Mouse (Mus musculus) liver, embryonic 14.5 days (tissue): Measurements from ENCODE around the gene Rnf166. TPM values are rescaled to one million over a fixed set of nuclear protein-coding genes. Genes with fewer than 3 reads are reported as not detected.

ENCODE experiments used
- ATAC-seq: fragments of 200-750 bp; cut with Nextera tagmentation; 2 replicates; pipeline ENCODE4 v1.8.0; 2017; ENCODE audit warnings: moderate number of reproducible peaks, mild to moderate bottlenecking, moderate library complexity; ENCODE audit not compliant: insufficient read depth
- DNase-seq, 3 experiments: peaks; one replicate each; pipeline ENCODE4 v3.0.0-alpha.2; 2012 to 2013; ENCODE audit warnings: low read depth in 3 of 3, low spot score in 3 of 3
- H3K27ac ChIP-seq: fragments of 300-500 bp; sonication (generic); 2 replicates; pipeline ENCODE4 v1.5.1; 2014; ENCODE audit warnings: moderate library complexity, mild to moderate bottlenecking, control low read depth, inconsistent platforms
- H3K27me3 ChIP-seq: fragments of 300-500 bp; sonication (generic); 2 replicates; pipeline ENCODE4 v1.6.1; 2014; ENCODE audit warnings: mild to moderate bottlenecking, low read length, moderate library complexity; ENCODE audit not compliant: control insufficient read depth, insufficient read depth
- H3K36me3 ChIP-seq: fragments of 300-500 bp; sonication (generic); replicated peaks from 2 replicates; pipeline ENCODE4 v1.6.1; 2014; ENCODE audit warnings: low read depth; ENCODE audit not compliant: control insufficient read depth, insufficient read depth
- H3K4me1 ChIP-seq, 2 experiments: fragments of 200-500 bp in 1 of 2; fragments of 300-500 bp in 1 of 2; sonication (generic) in 1 of 2; replicated peaks; 2 replicates each; pipeline ENCODE4 v1.6.1; 2012 to 2014; ENCODE audit warnings: antibody characterized with exemption in 1 of 2, inconsistent platforms in 1 of 2, low read length in 1 of 2; ENCODE audit not compliant: control insufficient read depth in 2 of 2, insufficient read depth in 2 of 2
- H3K4me2 ChIP-seq: fragments of 300-500 bp; sonication (generic); 2 replicates; pipeline ENCODE4 v1.6.1; 2014; ENCODE audit warnings: low read depth, mild to moderate bottlenecking, control low read depth, moderate library complexity
- H3K4me3 ChIP-seq, 2 experiments: fragments of 200-500 bp in 1 of 2; fragments of 300-500 bp in 1 of 2; sonication (generic) in 1 of 2; 2 replicates each; pipeline ENCODE4 v1.5.1; 2012 to 2014; ENCODE audit warnings: low read depth in 2 of 2, low read length in 2 of 2, mild to moderate bottlenecking in 2 of 2, control low read depth in 1 of 2, inconsistent platforms in 1 of 2, moderate library complexity in 1 of 2; ENCODE audit not compliant: insufficient read depth in 1 of 2
- H3K9ac ChIP-seq: fragments of 300-500 bp; sonication (generic); replicated peaks from 2 replicates; pipeline ENCODE4 v1.6.1; 2014; ENCODE audit warnings: mild to moderate bottlenecking, control low read depth, moderate library complexity
- H3K9me3 ChIP-seq: fragments of 300-500 bp; sonication (generic); 2 replicates; pipeline ENCODE4 v1.6.1; 2016; ENCODE audit warnings: low read length, mixed read lengths; ENCODE audit not compliant: control insufficient read depth
- CTCF ChIP-seq: IDR thresholded peaks from 2 replicates; pipeline ENCODE4 v1.5.1; 2016; ENCODE audit warnings: antibody characterized with exemption, low read depth, control low read depth
- EP300 ChIP-seq: IDR thresholded peaks from 2 replicates; pipeline ENCODE4 v1.6.1; 2016; ENCODE audit warnings: antibody characterized with exemption, low read depth
- WGBS: fragments of 180-500 bp; shearing (Covaris S2); extraction: QIAGEN DNeasy Blood & Tissue Kit; methylation state at CpG from one replicate; pipeline ENCODE4 v1.1.7; 2014; ENCODE audit not compliant: insufficient replicate concordance; 5-methylcytosine and 5-hydroxymethylcytosine counted together
- polyA plus RNA-seq, 2 experiments: library from polyadenylated mRNA; depleted of rRNA in 1 of 2; stranded (reverse) in 1 of 2; unstranded in 1 of 2; fragments of >200 nt; fragmentation: Nextera tagmentation in 1 of 2; extraction: Ambion mirVana in 1 of 2; gene quantifications; 2 replicates each; pipeline versions ENCODE4 v1.2.1 to v1.2.3; 2012 to 2014

Rnf166 gene
- polyA plus RNA-seq (2012; rRNA removed) (10.0 and 12.6 TPM in 2 replicates), polyA plus RNA-seq (2014; fragmentation: Nextera tagmentation; extraction: Ambion mirVana) (8.7 and 9.3 TPM in 2 replicates)

DNA sequence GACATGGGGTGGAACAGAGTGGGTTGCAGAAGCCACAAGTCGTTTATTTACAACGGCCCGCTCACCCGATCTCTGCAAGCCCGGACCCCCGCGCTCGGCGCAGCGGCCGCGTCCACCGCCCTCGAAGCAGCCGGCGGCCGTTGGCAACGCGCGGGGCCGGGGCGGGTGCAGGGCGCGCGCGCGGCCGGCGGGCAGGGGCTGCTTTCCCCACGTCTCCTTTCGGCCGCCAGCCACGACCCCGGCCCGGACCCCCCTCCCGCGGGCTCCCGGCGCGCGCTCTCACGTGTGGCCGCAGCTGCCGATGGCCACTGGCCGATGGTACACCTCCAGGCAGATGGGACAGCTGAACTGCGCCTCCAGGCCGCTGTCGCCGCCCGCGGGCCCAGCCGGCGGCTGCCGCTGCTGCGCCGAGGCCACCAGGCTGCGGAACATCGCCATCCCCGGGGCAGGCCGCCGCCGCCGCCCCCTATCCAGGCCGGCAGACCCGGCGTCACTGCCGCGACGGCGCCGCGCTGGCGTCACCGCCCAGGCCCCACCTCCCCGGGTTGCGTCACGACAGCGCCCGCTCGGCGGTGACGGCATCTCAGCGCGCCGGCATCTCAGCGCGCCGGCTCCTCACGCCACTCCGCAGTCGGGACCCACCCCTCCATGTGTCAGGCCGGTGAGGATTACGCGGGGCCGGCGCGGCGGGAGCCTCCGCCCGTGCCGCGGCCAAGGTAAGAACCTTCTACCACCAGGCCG lies at the start of gene Rnf166, which contains the start of gene Ctu2:
TSS of gene Rnf166 (minus strand) at position 485 of the 741 bp plus-strand sequence.
TSS of gene Ctu2 (plus strand) at position 564 of the 741 bp plus-strand sequence.
- no peaks in the 10 kb centered on the region for H3K27me3 ChIP-seq
- H3K4me1 ChIP-seq: peaks cover 2 to 5% of the 10 kb centered on the region in 2 experiments
- H3K9me3 ChIP-seq: no peaks in the 10 kb centered on the region
- H3K4me2 ChIP-seq: peak within 1 kb of the TSS; percentile 86
- ATAC-seq (peak; percentile 87), DNase-seq (peak; percentile 75 to 80 (median 78))
- TF ChIP-seq EP300 (no peak), CTCF (no peak)
- under 1% methylated on average over 102 of the region's 103 CpGs for WGBS
- H3K27ac ChIP-seq: peak within 1 kb of the TSS; percentile 32
- peaks cover 2% of the 10 kb centered on the region for H3K36me3 ChIP-seq
- peak within 1 kb of the TSS; percentile 88 to 94 for H3K4me3 ChIP-seq
- H3K9ac ChIP-seq: peak within 1 kb of the TSS; percentile 87

DNA sequence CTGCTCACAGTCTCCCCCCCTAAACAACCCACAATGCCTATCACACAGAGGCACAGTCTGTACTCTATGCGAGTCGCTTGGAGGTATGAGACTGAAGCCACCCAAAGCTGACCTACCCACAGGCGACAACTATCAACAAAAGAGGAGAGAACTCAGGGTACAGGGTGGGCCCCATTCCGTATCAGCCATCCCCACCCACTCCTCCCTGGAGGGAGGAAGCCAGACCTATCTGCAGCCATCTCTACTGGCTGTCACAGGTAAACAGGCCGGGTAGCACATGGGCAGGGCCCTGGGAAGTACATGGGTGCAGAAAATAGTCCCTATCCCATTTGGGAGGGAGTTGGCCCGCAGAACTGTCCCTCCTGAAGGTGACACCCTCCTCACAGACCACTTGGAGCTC lies 49.1 kb upstream of the Rnf166 start:
- peak overlapping the region in 1 of 2 experiments; percentile 3; a peak in 1 of 4 replicates for H3K4me3 ChIP-seq

DNA sequence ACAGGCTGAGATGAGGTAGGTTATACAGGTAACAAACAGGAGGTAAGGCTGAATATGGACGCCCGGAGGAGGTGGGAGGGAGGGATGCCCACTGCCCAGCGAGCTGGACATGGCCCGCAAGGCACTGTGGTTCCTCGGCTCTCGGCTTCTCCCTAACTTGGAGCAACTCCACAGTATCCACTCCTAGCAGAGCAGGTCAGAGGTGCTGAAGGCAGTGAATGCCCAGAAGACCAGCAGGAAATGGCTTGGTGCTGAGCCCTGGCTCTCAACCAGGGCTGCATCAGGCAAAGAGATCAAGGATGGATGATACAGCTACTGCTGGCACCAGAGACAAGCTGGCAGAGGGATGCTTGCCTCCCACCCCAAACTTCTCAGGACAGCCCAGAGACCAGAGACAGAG lies 48.6 kb upstream of the Rnf166 start:
- H3K27me3 ChIP-seq: no peaks in the 10 kb centered on the region
- DNase-seq: no peak
- H3K4me1 ChIP-seq: peaks cover 42 to 63% of the 10 kb centered on the region in 2 experiments
- TF ChIP-seq EP300 (no peak), CTCF (no peak)
- H3K9ac ChIP-seq: peak overlapping the region; percentile 33
- no peak overlapping the region for H3K4me3 ChIP-seq
- WGBS: 82% methylated on average over 6 of the region's 6 CpGs
- H3K36me3 ChIP-seq: no peaks in the 10 kb centered on the region
- no peaks in the 10 kb centered on the region for H3K9me3 ChIP-seq
- H3K4me2 ChIP-seq: peak overlapping the region; percentile 56
- ATAC-seq: 0 out of 2 replicates have a peak, but pooled peaks have one; percentile 1
- peak overlapping the region; percentile 68 for H3K27ac ChIP-seq

More for the DNA sequence above, 49.1 kb upstream of the Rnf166 start:
- no peaks in the 10 kb centered on the region for H3K9me3 ChIP-seq
- TF ChIP-seq CTCF (no peak), EP300 (peak; percentile 51; the same call in 1 of the 2 replicates)
- DNase-seq (no peak), ATAC-seq (peak; percentile 83)
- 22% methylated on average over 6 of the region's 6 CpGs for WGBS
- H3K4me1 ChIP-seq: peaks cover 40 to 60% of the 10 kb centered on the region in 2 experiments
- H3K4me2 ChIP-seq: peak overlapping the region; percentile 56
- no peaks in the 10 kb centered on the region for H3K27me3 ChIP-seq
- H3K36me3 ChIP-seq: no peaks in the 10 kb centered on the region
- peak overlapping the region; percentile 33 for H3K9ac ChIP-seq
- peak overlapping the region; percentile 68 for H3K27ac ChIP-seq

GRCm38 (mm10) chr8:122523652-122524360 lies 47.9 kb upstream of the Rnf166 start:
- 59% methylated on average over 23 of the region's 23 CpGs for WGBS

More at GRCm38 (mm10) chr8:122523652-122524360, 47.9 kb upstream of the Rnf166 start:
- no peak overlapping the region for H3K4me3 ChIP-seq
- TF ChIP-seq CTCF (no peak), EP300 (no peak)
- DNase-seq (no peak), ATAC-seq (no peak)
- H3K9ac ChIP-seq: peak overlapping the region; percentile 23; the same call in 1 of the 2 replicates
- H3K36me3 ChIP-seq: no peaks in the 10 kb centered on the region
- H3K4me1 ChIP-seq: peaks cover 42 to 68% of the 10 kb centered on the region in 2 experiments
- no peaks in the 10 kb centered on the region for H3K27me3 ChIP-seq
- H3K9me3 ChIP-seq: no peaks in the 10 kb centered on the region
- H3K4me2 ChIP-seq: peak overlapping the region; percentile 8; the same call in 1 of the 2 replicates
- peak overlapping the region; percentile 42; the same call in 1 of the 2 replicates for H3K27ac ChIP-seq
